Mouse (Mus musculus) layer of hippocampus, postnatal 36 days (tissue): ENCODE measurements around the gene Vegfb. TPM values are rescaled to one million over a fixed set of nuclear protein-coding genes. Genes with fewer than 3 reads are reported as not detected.
"Not testable (repeated sequence)": the region's sequence is repeated elsewhere in the genome, so short reads cannot be mapped to it uniquely, and the experiment has no call there.

Source experiments
- DNase-seq, 2 experiments: peaks; one replicate each; pipeline ENCODE4 v3.0.0; 2022
- total RNA-seq, 2 experiments: library from RNA; stranded (reverse); gene quantifications; 2 replicates each; pipeline ENCODE4 v1.2.3; 2021

The Vegfb gene
- total RNA-seq, 2 experiments from 2014 or later: 81.5 to 82.6 TPM

DNA sequence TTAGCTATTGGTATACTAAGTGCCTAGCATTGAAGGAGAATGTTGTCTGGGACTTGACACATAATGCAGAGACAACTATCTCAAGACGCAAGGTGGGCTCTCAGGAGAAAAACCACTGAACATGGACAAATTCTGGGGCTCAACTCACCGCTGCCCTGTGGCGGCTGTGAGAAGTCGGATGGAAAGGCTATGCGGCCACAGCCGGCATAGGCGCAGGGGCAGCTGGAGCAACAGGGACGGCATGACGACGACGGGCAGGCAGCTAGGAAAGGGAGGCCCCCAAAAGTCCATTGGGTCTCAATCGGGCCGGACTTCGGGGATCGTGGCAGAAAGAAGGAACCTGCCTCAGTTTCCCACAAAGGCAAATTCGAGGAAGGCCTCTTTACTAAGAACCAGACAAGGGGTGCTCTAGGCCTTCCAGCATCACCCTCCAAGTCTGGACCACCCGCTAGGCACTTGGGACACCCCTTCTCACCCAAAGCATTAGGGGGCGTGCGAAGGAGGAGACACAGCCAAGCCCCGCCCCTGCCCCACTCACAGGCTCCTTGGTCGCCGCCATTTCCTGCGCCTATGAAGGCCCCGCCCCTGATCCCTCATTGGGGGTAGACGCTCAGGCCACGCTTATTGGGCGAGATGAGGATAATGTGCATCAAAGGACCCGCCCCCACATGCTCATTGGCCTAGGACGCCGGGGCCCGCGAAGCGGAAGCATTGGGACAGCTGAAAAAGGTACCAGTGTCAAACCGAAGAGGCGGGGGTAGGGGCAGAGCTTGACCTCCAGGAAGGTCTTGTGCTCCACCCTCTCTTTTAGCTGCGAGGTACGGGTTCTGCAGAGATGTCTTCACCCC lies 4.8 kb upstream of the Vegfb start, which contains the start of gene Dnajc4:
TSS of gene Dnajc4 (minus strand) at position 562 of the 848 bp plus-strand sequence.
- peak; percentile 93 for DNase-seq

DNA sequence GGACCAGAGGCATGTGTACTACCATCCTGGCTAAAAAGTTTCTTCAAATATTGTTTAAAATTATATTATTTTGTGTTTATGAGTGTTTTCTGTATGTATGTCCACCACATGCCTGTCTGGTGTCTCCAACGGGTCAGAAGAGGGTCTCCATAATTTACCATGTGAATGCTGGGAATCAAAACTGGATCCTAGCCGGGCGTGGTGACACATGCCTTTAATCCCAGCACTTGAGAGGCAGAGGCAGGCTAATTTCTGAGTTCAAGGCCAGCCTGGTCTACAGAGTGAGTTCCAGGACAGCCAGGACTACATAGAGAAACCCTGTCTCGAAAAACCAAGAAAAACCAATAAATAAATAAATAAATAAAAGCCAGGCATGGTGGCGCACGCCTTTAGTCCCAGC lies 3.7 kb upstream of the Vegfb start:
- DNase-seq: not testable (repeated sequence)

DNA sequence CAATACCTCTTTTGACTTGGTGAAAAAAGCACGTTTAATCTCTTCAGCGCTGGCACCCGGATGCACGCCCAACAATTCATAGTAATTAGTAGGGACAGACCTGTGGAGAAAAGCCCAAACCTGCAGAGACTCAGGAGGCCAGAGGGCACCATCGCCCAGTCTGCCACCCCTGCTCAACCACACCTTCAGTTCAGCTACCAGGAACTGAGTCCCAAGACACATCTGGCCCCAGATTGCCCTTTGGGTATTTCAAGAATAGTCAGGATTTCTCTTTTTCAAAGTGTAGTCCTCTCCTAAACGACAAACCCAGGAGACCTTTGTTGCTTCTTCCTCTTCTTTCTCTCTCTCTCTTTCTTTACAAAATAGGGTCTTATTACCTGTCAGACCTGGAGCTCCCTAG lies 3.3 kb upstream of the Vegfb start:
- no peak for DNase-seq

DNA sequence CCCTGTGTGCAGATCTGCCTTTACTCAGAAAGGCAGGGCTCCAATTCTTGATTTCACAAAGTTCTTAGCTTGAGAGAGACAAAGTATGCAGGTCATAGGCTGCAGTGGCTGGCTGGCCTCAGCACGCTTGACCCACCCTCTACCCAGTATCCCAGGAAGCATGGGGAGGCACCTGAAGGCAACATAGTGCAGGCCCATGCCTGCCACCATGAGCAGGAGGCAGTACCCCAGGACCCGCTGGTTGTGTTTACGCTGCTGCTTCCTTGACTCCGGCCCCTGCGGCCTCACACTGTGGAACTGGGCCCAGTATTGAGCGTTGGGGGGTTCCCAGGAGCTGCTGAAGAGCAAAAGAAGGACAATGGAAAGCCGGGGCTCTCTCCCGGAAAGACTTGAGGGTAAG lies 1.8 kb upstream of the Vegfb start:
- no peak for DNase-seq

DNA sequence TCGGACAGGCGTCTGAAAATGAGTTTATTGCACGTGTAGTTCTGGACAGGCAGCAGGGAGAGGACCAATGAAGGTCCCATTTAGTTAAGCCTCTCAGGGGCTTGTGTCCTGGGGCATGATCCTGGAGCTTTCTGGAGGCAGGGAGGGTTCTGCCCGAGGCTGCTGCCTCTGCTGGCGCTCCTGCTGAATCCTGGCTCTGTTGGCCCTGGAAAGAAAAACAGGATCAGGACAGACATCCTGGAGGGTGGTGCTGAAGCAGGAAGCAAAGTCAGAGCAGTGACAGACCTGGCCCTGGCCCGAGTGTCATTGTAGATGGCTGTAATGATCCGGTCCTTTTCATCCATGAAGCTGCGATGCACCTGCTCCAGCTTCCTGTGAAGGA lies 444 bp upstream of the Vegfb start:
- DNase-seq: no peak

- DNase-seq: no peak
Measured at GRCm38 (mm10) chr19:6985951-6986708, 1.3 kb downstream of the Vegfb start.

DNA sequence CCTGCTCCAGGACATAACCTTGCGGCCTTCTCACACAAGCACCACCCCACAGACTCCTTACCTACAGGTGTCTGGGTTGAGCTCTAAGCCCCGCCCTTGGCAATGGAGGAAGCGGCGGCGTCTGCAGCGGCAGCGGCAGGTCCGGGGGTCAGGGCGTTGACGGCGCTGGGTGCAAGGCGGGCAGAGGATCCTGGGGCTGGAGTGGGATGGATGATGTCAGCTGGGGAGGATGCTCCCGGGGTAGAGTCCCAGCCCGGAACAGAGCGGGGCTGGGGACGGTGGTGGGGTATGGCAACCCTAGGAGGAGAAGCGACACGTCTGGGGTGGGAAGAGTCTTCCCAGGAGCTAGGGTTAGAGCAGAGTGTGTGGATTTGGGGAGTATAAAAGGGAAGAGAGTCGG lies 2.2 kb downstream of the Vegfb start:
- DNase-seq: no peak

DNA sequence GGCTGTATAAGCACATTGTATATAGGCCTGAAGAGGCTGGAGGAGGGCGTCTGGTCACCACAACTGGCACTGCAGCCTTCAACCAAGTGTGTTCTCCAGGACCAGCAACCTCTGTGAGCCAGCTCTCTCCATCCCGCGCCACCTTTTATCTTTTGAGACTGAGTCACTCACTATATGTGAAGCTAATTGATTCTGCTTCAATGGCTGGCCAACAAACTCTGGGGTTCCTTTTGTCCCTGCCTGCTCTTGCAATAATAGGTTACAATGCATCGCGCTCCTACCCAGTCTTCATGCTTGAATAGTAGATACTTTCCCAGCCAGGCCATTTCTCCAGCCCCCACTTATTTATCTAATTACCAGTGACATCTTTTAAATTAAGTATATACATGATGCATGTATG lies 3.8 kb downstream of the Vegfb start:
- no peak for DNase-seq

DNA sequence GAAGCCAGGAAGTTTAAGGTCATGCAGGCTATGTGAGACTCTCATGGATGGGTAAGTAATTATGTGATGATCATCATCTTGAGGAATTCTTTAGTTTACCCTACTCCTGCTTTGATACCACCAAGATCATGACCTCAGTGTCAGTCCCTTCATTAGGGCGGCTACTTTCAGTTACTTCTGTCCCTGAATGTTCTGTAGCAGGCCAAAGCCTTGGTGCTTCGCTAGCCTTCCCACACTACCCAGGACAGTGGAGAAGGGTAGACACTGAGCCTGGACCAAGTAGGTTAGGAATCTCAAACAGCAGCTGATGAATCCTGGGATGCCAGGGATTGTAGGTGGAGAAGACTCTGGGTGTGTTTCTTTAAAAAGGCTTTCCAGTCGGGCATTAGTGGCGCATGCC lies 6.0 kb downstream of the Vegfb start:
- no peak for DNase-seq

DNA sequence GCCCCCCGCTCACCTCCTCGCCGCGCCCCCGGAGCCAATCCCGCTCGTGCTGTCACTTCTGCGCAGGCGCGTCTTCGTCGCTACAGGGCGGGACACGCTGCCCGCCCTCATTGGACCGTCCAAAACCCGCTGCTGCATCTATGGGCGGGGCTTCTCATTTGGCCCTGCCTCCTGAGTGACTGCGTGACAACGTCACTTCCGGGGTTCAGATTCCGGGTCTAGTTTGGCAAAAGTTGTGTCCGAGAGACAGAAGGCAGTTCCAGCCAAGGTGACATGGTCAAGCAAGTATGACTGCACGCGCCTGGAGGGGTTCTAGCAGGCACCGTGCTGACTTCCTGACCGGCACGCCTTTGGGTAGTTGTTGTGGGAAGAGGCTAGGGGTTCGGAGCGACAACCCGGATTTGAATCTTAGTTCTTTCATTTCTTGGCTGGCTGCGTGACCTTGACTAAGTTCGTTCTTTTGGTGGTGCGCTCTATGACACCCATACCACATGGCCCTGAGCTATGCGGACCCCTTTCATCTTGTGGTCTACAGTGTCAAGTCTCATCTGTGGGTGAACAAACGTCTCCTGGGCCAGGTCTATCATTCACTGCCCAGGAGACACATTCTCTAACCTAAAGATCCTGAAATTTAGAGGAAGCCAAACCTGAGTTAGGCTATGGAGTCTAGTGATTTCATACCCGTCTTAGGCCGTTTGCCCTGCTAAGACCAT lies 6.9 kb downstream of the Vegfb start, which contains the start of gene Fkbp2:
TSS of gene Fkbp2 (minus strand) at position 121 of the 713 bp plus-strand sequence.
- DNase-seq: peak; percentile 99

DNA sequence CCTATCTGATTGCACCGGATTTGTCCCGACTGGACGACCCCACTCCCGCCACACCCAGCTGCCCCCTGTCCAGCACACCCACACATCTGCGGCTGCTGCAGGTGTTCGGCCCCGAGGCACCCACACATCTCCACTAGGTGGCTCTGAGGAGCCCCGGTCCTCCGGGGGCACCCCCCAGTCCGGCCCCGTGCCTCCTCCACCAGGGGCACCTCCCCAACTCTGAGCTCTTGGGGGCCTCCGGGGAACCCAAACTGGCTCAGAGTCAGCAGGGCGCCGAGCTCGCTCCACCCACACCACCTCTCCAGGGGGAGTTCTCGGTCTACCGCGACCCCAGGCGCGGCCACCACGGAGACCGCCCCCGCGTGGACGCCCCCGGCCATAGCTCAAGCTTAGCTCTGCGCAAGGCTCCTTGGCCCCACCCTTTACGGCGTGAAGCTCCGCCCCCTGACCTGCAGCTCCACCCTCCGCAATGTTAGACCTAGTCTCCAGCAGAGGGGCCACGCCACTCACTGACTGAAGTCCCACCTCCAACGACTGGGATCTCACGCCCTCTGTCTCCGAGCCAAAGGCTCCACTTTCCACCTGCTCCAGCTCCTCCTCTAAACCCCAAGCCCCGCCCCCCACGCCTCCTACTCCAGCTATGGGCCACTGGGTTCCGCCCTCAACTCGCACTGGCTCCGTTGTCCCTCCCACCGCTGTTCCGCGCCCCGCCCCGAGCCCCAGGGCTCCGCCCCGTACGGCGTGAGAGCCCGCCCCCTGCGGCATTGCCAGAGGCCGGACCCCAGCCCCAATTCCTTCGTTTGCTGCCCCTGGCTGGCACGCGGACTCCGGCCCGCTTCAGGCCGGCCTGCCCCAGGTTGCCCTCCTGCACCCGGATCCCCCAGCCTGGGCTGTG lies 7.7 kb downstream of the Vegfb start:
- DNase-seq: peak; percentile 99 to 100

GRCm38 (mm10) chr19:6979001-6979479 lies 8.4 kb downstream of the Vegfb start:
- DNase-seq: peak in 1 of 2 experiments; percentile 45

DNA sequence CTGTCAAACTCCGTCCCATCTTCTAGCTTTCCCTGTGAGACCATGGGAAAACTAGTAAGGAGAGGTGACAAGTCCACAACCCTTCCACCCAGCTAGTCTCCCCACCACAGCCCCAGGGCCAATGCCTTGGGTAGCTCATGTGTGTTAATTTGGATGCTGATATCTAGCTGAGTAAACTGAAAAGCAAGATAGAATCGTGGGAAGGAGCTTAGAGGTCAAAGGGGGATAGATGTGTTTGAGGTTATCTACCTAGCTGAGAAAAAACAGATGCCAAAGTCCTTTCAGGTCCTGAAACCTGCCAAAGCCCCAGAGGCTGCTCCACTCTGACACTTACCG lies 8.8 kb downstream of the Vegfb start:
- no peak for DNase-seq

GRCm38 (mm10) chr19:6977759-6978638 lies 9.5 kb downstream of the Vegfb start:
- DNase-seq: no peak

DNA sequence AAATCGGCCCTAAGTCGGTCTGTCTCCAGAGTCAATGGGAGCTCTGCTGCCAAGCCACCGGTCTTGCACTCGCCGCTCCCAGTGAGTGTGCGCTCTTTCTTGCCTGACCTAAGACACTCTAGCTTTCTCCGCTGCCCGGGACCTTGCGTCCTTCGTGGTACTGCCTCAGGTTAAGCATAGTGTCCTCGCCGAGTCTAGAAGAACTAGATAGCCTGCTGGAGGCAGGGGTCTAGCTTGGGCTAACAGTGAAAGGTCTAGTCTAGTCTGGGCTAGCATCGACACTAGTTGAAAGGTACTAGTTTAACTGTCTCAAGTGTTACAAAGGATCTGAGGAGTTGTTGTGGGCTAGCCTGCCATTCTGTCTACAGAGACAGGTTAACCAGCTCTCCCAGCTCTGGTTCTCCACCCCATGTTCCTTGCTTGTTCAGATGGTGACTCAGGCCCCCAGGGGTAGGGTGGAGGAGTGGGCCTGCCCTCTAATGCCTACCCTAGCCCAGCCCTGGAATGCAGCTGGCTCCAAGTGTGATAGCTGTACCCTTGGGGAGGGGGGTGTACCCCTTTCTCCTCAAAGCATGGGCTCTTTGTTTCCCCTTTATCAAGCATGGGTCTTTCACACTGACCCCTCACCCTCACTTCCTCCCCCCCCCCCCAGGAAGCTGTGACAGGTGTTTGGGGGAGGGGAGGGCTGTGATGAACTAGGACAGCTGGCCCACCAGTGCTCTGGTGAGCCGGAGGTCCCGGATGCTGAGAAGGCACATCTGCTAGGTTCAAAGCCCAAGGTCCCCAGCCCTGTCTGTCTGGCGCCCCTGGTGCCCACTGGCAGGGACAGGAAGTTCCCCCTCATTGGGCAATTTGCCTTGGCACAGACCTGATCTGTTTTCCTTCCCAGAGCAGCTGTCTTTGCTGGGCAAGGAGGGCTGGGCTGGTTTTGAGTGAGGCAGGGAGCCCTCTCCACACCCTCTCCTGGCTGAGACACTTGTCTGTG lies 11.6 kb downstream of the Vegfb start, which contains the start of gene Plcb3:
TSS of gene Plcb3 (minus strand) at position 934 of the 985 bp plus-strand sequence.
- DNase-seq: peak; percentile 70 to 71

GRCm38 (mm10) chr19:6974211-6975205 lies 12.9 kb downstream of the Vegfb start, which contains the start of gene Ppp1r14b:
Gene Ppp1r14b (plus strand): TSS chr19:6974968.
- DNase-seq: peak; percentile 77 to 79

DNA sequence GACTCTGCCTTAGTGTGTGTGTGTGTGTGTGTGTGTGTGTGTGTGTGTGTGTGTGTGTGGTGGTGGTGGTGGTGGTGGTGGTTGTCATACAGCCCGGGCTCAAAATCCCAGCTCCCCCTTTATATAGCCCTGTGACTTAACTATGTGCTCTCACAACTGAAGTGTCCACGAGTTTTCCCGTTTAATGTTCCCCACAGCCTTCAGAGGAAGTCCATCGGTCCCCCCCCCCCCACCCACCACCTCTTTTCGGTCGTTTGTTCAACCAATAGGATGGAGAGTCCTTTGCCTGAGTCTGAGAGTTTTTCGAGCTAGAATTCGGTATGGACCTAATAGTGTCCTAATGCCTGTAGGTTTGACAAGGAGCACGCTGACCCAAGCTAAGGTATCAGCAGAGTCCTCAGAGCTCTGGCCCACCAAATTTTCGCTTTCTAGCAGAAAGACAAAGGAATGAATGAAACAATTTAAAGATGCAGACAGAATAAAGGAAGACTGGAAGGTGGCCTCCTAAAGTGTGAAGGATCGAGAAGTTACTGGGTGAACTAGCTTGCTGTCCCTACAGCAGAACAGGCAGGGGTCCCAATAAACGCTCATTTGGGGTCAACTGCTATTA lies 13.8 kb downstream of the Vegfb start:
- DNase-seq: no peak
